Mouse (Mus musculus) cerebellum, adult 11 months (tissue): Measurements from ENCODE around the gene Nptx1.

Experiments used
- DNase-seq: peaks from one replicate; pipeline ENCODE4 v3.0.0; 2022

The Nptx1 gene

GRCm38 (mm10) chr11:119547183-119547921, at the start of gene Nptx1:
TSS of gene Nptx1 (minus strand) at chr11:119547753.
- DNase-seq: peak; percentile 84

DNA sequence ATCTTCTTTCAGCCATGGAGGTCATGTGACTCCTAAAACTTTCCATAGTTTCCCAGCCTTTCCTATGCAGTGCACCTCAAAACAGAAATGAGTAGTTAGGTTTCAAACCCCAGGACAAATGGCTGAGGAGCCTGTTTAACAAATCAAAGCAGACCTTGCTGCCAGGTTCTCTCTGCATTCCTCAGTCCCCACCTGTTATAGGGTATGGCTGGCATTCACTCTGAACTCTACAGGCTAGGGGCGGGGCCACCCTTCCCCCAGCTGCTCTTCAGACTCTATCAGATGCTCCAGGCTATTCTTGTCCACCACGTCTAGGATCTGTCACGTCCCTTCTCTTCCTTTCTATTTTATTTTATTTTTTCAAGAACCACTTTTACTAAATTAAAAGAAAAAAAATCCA, 46.4 kb upstream of the Nptx1 start:
- DNase-seq: no peak

GRCm38 (mm10) chr11:119589242-119589641, 41.7 kb upstream of the Nptx1 start:
- no peak for DNase-seq

- DNase-seq: no peak
These were observed 39.6 kb upstream of the Nptx1 start for GRCm38 (mm10) chr11:119587112-119587511.

DNA sequence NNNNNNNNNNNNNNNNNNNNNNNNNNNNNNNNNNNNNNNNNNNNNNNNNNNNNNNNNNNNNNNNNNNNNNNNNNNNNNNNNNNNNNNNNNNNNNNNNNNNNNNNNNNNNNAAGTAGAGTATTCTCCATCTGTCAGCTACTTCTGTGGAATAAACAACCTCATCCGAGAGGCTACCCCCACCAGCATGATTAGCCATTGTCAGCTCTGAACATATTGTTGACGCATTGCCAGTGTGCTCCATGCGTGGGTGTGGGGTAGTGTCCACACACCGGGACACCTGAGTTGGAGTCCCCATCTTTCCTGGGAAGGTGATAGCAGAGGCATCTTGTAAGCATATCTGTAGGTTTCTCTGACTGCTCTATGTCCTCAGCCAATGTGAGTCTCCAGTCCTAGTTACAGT, 39.0 kb upstream of the Nptx1 start:
- peak; percentile 34 for DNase-seq

DNA sequence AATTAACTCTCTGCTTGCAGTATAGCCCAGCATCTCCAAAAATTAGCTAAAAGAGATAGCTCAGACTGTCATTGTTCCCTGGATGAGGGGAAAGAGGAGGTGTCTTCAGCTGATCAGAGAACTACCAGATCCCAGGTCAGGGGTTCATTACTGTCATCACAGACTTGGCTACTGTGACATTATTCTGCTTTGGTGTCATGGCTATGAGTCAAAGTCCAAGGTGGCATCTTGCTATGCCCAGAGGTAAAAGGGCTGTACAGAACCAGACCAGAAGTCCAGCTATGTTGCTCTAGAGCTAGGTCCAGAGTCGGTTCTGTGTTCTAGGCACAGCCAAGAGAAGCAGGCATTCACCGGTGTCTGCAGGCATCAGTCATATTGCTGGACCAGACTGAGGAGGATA, 30.2 kb upstream of the Nptx1 start:
- no peak for DNase-seq

DNA sequence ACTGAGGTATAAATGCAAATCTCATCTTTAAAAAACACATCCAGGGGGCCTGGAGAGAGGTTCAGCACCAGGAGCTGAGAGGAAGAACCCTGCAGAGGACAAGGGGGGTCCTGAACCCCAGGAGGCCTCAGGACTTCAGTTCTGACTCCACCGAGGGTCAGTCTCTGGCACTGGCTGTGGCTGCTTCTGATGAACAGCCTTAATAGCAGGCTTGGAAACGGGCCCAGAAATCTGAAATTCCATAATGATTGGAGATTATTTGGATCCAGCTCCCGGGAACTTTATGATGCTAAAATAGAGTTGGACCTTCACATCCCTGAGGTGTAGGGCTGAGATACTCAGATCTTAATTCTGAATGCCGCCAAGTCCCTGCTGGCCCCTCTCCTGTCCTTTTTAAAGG, 29.3 kb upstream of the Nptx1 start:
- no peak for DNase-seq

GRCm38 (mm10) chr11:119572316-119573010, 24.9 kb upstream of the Nptx1 start:
- DNase-seq: no peak

DNA sequence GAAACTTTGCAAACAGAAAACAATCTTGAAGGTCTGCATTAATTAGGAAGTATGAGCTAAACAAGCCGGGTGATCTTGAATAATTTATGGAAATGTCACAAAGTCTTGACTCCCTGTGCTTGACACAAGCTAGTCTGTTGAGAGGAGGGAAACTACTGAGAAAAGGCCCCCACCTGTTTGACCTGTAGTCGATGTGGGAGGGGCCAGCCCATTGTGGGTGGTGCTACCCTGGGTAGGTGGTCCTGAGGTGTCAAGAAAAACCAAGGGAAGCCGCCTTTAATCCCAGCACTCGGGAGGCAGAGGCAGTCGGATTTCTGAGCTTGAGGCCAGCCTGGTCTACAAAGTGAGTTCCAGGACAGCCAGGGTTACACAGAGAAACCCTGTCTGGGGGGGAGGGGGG, 18.6 kb upstream of the Nptx1 start:
- DNase-seq: no peak

- DNase-seq: no peak
These were observed 18.1 kb upstream of the Nptx1 start for GRCm38 (mm10) chr11:119565684-119566083.

GRCm38 (mm10) chr11:119565021-119565420, 17.5 kb upstream of the Nptx1 start:
- peak; percentile 59 for DNase-seq

GRCm38 (mm10) chr11:119564383-119564782, 16.8 kb upstream of the Nptx1 start:
- DNase-seq: no peak

DNA sequence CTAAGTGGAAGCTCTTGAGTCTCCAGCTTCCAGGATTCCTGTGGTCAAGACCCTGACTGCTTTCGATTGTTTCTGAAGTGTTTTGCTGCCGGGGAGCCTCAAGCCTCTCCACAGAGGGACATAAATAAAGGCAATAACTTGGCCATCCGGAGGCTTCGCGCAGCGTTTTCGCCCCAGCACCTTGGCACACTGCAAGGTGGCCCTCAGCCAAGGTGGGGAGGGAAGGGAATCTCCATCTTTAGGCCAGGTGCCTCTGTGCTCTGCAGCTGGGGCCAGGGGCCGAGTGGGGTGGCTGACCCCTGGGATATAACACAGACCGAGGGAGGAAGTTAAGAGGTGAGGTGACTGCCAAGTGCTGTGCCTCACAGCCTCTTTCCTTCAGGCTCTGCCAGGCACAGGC, 15.6 kb upstream of the Nptx1 start:
- no peak for DNase-seq

DNA sequence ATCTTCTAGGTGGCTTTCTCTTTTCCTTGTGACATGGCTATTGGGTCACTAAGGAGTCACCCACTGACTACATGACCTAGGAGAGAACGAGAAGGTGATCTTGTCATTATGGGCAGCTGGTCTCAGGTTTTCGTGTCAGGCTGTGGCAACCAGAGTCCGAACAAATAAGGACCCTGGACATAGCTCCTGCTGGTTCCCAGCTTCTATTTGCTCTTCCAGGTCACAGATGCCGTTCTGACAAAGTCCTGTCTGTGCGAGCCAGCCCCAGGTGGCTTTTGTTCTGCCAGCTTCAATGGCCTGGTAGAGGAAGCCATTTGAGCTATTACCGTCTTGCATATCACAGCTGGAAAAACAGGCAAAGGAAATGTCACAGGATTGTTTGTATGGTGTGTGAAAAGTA, 14.7 kb upstream of the Nptx1 start:
- no peak for DNase-seq

- no peak for DNase-seq
These were observed 11.5 kb upstream of the Nptx1 start for GRCm38 (mm10) chr11:119558870-119559610.

DNA sequence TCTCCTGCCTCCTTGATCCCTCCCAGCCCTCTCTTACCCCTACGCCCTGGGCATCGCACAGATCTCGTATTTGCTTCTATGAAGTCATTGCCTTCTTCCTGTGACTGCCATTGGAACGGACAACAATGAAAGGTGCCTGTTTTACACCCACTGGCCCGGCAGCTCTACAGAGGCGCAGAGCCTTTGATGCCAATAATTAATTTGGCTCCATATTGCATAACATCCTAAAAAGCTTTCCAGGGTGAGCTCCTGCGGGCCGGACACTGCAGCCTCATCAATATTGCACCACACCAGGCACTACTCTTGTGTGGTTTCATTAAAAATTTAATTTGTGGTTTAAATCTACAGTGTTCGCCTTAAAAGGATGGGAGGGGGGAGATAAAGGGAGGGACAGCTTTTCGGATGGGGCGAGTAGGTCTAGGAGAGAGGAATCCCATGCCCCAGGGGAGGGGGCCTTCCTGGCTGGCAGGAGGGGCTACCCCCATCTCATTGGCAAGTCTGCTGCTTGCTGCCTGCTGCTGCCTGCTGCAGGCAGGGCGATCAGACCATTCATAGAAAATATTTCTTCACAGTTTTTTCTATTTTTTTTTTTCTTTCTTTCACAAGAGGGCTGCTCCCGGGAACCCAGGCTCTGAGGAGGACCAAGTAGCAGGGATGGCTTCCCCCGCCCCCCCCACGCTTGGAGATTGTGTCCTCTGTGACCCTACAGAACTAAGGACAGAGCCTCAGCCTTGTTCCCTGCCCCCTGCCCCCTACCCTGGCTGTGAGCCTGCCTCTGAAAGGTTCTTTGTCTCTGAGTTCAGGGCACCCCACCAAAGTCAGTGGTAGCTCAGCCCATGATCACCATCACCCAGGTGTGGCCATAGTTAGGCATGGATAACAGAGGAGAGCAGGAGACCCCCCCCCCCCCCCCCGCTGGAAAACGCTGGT, 10.7 kb upstream of the Nptx1 start:
- DNase-seq: no peak

- DNase-seq: no peak
These were observed 7.6 kb upstream of the Nptx1 start for GRCm38 (mm10) chr11:119555170-119555569.

- DNase-seq: no peak
These were observed 7.2 kb upstream of the Nptx1 start for GRCm38 (mm10) chr11:119554706-119555105.

- DNase-seq: no peak
These were observed 5.6 kb upstream of the Nptx1 start for GRCm38 (mm10) chr11:119552902-119553802.

GRCm38 (mm10) chr11:119552301-119552700, 4.7 kb upstream of the Nptx1 start:
- no peak for DNase-seq

DNA sequence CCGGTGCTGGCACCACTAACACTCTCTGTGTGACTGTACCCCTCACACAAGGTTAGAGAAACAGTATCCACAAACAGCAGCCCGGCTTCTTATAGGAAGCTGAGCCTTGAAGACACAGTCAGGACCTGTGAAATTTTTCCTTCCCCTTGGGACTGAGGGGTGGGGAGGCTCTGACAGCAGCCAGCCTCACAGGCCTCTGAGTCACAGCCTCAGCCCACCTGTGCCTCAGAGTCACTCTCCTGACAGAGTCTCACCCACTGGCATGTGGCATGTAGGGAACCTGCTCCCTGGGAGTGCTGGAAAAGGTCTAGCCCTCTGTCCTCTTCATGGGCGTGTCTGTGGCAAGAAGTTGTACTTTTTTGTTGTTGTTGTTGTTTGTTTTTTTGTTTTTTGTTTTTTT, 3.9 kb upstream of the Nptx1 start:
- DNase-seq: no peak
